ENCODE assay signal across 11 mouse cellular contexts in genomic region chr4:85250271-85250670, GRCm38 (mm10). TPM values are rescaled to one million over a fixed set of nuclear protein-coding genes. Genes with fewer than 3 reads are reported as not detected.
DNase-seq lines count a peak whose midpoint lies in the region; ATAC-seq and TF ChIP-seq lines count a peak whose summit lies in the region.
"Had no signal": no experiment of that assay in that cellular context is flagged by ENCODE, and none has a peak within 500 bp of the region (broad histone marks: within the 10 kb centered on the region; RNA-seq: fewer than 3 reads in every experiment).

No protein-coding gene starts in this region.

- no peak overlapping the region for H3K27ac ChIP-seq in neural tube, embryonic 15.5 days (replicated peaks)
- H3K27ac ChIP-seq in thymus, adult 2 months (ENCODE audit: control insufficient read depth, insufficient read depth, low read length): no peak overlapping the region
- H3K27ac ChIP-seq: kidney, embryonic 15.5 days; limb, embryonic 13.5 days had no signal

- 15% methylated on average over 2 of the region's 2 CpGs for WGBS in neural tube, embryonic 15.5 days
- 84% methylated on average over 2 of the region's 2 CpGs for WGBS in thymus, adult 2 months

- ATAC-seq in neural tube, embryonic 15.5 days (ENCODE audit: low FRiP score): peak; percentile 68; the same call in 1 of the 2 replicates

- no peaks in the 10 kb centered on the region for H3K36me3 ChIP-seq in neural tube, embryonic 15.5 days
- no peaks in the 10 kb centered on the region for H3K36me3 ChIP-seq in thymus, adult 2 months (ENCODE audit: control insufficient read depth, insufficient read depth, low read length)
- H3K36me3 ChIP-seq: kidney, embryonic 15.5 days; limb, embryonic 13.5 days had no signal

- no peak overlapping the region for H3K4me2 ChIP-seq in neural tube, embryonic 15.5 days
- H3K4me2 ChIP-seq: kidney, embryonic 15.5 days; limb, embryonic 13.5 days had no signal

- H3K9ac ChIP-seq in neural tube, embryonic 15.5 days (replicated peaks): no peak overlapping the region
- H3K9ac ChIP-seq: kidney, embryonic 15.5 days; limb, embryonic 13.5 days had no signal

- TF ChIP-seq CTCF in thymus, adult 2 months (IDR thresholded peaks at IDR 0.05; ENCODE audit: borderline replicate concordance, control insufficient read depth, extremely low read depth, insufficient read depth, low read length, poor library complexity): no peak

- no peak for TF ChIP-seq POLR2A in thymus, adult 2 months (IDR thresholded peaks at IDR 0.05; ENCODE audit: control insufficient read depth, extremely low read depth, insufficient read depth, low read length, poor library complexity)

- peak; percentile 10 for DNase-seq in adrenal gland, adult 2 months
- no peak for DNase-seq in adrenal gland, adult 8-10 months
- DNase-seq in kidney, postnatal 10 days: peak; percentile 30
- DNase-seq in kidney, adult 9 months: no peak
- DNase-seq in testis, postnatal 14 days (ENCODE audit: low spot score): peak; percentile 10
- no peak for DNase-seq in testis, postnatal 10 days (ENCODE audit: low spot score)
- no peak for DNase-seq in thymus, adult 2 months
- DNase-seq: lung, postnatal 36 days had no signal

- peaks cover 16% of the 10 kb centered on the region for H3K4me1 ChIP-seq in neural tube, embryonic 15.5 days
- no peaks in the 10 kb centered on the region for H3K4me1 ChIP-seq in thymus, adult 2 months (replicated peaks; ENCODE audit: control insufficient read depth, insufficient read depth, low read length)
- H3K4me1 ChIP-seq: limb, embryonic 13.5 days had no signal

- no peaks in the 10 kb centered on the region for H3K27me3 ChIP-seq in neural tube, embryonic 15.5 days (replicated peaks)
- H3K27me3 ChIP-seq in thymus, adult 2 months (ENCODE audit: control insufficient read depth, insufficient read depth, low read length): no peaks in the 10 kb centered on the region
- H3K27me3 ChIP-seq: kidney, embryonic 15.5 days; limb, embryonic 13.5 days had no signal

- no peaks in the 10 kb centered on the region for H3K9me3 ChIP-seq in neural tube, embryonic 15.5 days (replicated peaks)
- H3K9me3 ChIP-seq: kidney, embryonic 15.5 days; limb, embryonic 13.5 days had no signal

- no peak overlapping the region for H3K4me3 ChIP-seq in neural tube, embryonic 15.5 days (replicated peaks)
- H3K4me3 ChIP-seq in thymus, adult 2 months (ENCODE audit: control insufficient read depth, insufficient read depth, low read length): no peak overlapping the region
- H3K4me3 ChIP-seq: kidney, embryonic 15.5 days; limb, embryonic 13.5 days had no signal

RNA-seq across cellular contexts. Expression of gene Sh3gl2, which starts 45.3 kb away (rescaled TPM):
- total RNA-seq in adrenal gland, adult 2 months (2021): 10 to 100 TPM; 27.7 to 41.8 TPM
- polyA plus RNA-seq in adrenal gland, adult 2 months (2012; rRNA removed): 7.7 and 8.9 TPM in 2 replicates
- 10 to 100 TPM; 28.3 to 41.6 (median 38.0) TPM for total RNA-seq in adrenal gland, adult 8-10 months (2022)
- 107 and 111 TPM in 2 replicates for polyA plus RNA-seq in neural tube, embryonic 15.5 days (2015; fragmentation: Nextera tagmentation; extraction: Ambion mirVana)
- polyA plus RNA-seq in thymus, adult 2 months (2012; rRNA removed): 0.11 and 0.22 TPM in 2 replicates

Comparison
In these comparisons a context has a peak if more than half of its experiments do, and no peak if none do; other contexts are left out.
1. DNase-seq: peak in adrenal gland, adult 2 months (single experiment), kidney, postnatal 10 days (single experiment) and testis, postnatal 14 days (single experiment); none in adrenal gland, adult 8-10 months (single experiment), kidney, adult 9 months (single experiment), testis, postnatal 10 days (single experiment) and thymus, adult 2 months (single experiment).
2. RNA of gene Sh3gl2, which starts 45.3 kb away (polyA plus RNA-seq): 107 to 111 TPM in neural tube, embryonic 15.5 days; 7.7 to 8.9 TPM in adrenal gland, adult 2 months and 0.11 to 0.22 TPM in thymus, adult 2 months; every median in the first group is over 10 times any median in the second.